Mouse (Mus musculus) E14TG2a.4 (cell line): ENCODE data around the gene Src.

Experiments used
- H3K27me3 ChIP-seq: 2 replicates; pipeline ENCODE4 v1.6.1; 2014; ENCODE audit warnings: low read length, control low read depth; ENCODE audit not compliant: insufficient read depth
- H3K36me3 ChIP-seq: 2 replicates; pipeline ENCODE4 v1.6.1; 2014; ENCODE audit warnings: low read length, control low read depth; ENCODE audit not compliant: insufficient read depth
- H3K4me1 ChIP-seq: replicated peaks from 2 replicates; pipeline ENCODE4 v1.6.1; 2014; ENCODE audit warnings: low read depth, low read length, control low read depth
- H3K4me3 ChIP-seq: replicated peaks from 2 replicates; pipeline ENCODE4 v1.5.1; 2014; ENCODE audit warnings: mild to moderate bottlenecking, low read length
- H3K9me3 ChIP-seq: 2 replicates; pipeline ENCODE4 v1.6.1; 2014; ENCODE audit warnings: low read length, control low read depth
- CTCF ChIP-seq: conservative IDR thresholded peaks from 2 replicates; pipeline ENCODE4 v1.5.1; 2014; ENCODE audit warnings: low read length
- NANOG ChIP-seq: IDR thresholded peaks from 2 replicates; pipeline ENCODE4 v1.6.1; 2014; ENCODE audit warnings: borderline replicate concordance, low read length, mixed read lengths
- POU5F1 ChIP-seq: IDR thresholded peaks from 2 replicates; pipeline ENCODE4 v1.6.1; 2014; ENCODE audit warnings: low read length, borderline replicate concordance

Src gene

GRCm38 (mm10) chr2:157428351-157429139 is 10.3 kb downstream of the Src start:
- TF ChIP-seq POU5F1: no peak
- no peak for TF ChIP-seq NANOG
- TF ChIP-seq CTCF: no peak

GRCm38 (mm10) chr2:157429735-157430134 is 11.5 kb downstream of the Src start:
- peaks cover 64% of the 10 kb centered on the region for H3K36me3 ChIP-seq
- no peaks in the 10 kb centered on the region for H3K9me3 ChIP-seq
- TF ChIP-seq CTCF: no peak
- TF ChIP-seq NANOG: no peak
- TF ChIP-seq POU5F1: no peak
- H3K27me3 ChIP-seq: no peaks in the 10 kb centered on the region
- H3K4me3 ChIP-seq: 0 out of 2 replicates have a peak overlapping the region, but pooled peaks have one; percentile 1
- peaks cover 100% of the 10 kb centered on the region for H3K4me1 ChIP-seq

More at GRCm38 (mm10) chr2:157428351-157429139, 10.3 kb downstream of the Src start:
- Histone ChIP-seq H3K27me3 (no peaks in the 10 kb centered on the region), H3K36me3 (peaks cover 64% of the 10 kb centered on the region), H3K4me1 (peaks cover 92% of the 10 kb centered on the region), H3K4me3 (no peak overlapping the region), H3K9me3 (no peaks in the 10 kb centered on the region)

- Histone ChIP-seq H3K9me3 (no peaks in the 10 kb centered on the region), H3K36me3 (peaks cover 70% of the 10 kb centered on the region), H3K4me1 (peaks cover 100% of the 10 kb centered on the region), H3K4me3 (peak overlapping the region; percentile 61), H3K27me3 (no peaks in the 10 kb centered on the region)
- no peak for TF ChIP-seq NANOG
- no peak for TF ChIP-seq POU5F1
- TF ChIP-seq CTCF: no peak
Measured at GRCm38 (mm10) chr2:157430667-157431429, 12.6 kb downstream of the Src start.

- peaks cover 67% of the 10 kb centered on the region for H3K36me3 ChIP-seq
- H3K27me3 ChIP-seq: no peaks in the 10 kb centered on the region
- TF ChIP-seq NANOG (no peak), CTCF (no peak), POU5F1 (no peak)
- H3K4me3 ChIP-seq: peak overlapping the region; percentile 61
- H3K9me3 ChIP-seq: no peaks in the 10 kb centered on the region
- peaks cover 99% of the 10 kb centered on the region for H3K4me1 ChIP-seq
Measured at GRCm38 (mm10) chr2:157431912-157432311, 13.7 kb downstream of the Src start.

GRCm38 (mm10) chr2:157432476-157432875 is 14.2 kb downstream of the Src start:
- H3K36me3 ChIP-seq: peaks cover 62% of the 10 kb centered on the region

GRCm38 (mm10) chr2:157434041-157434440 is 15.8 kb downstream of the Src start:
- Histone ChIP-seq H3K9me3 (no peaks in the 10 kb centered on the region), H3K4me3 (peak overlapping the region; percentile 61), H3K36me3 (peaks cover 62% of the 10 kb centered on the region), H3K27me3 (no peaks in the 10 kb centered on the region), H3K4me1 (peaks cover 99% of the 10 kb centered on the region)
- TF ChIP-seq CTCF (no peak), NANOG (no peak), POU5F1 (no peak)

More at GRCm38 (mm10) chr2:157432476-157432875, 14.2 kb downstream of the Src start:
- Histone ChIP-seq H3K9me3 (no peaks in the 10 kb centered on the region), H3K27me3 (no peaks in the 10 kb centered on the region), H3K4me3 (peak overlapping the region; percentile 61), H3K4me1 (peaks cover 99% of the 10 kb centered on the region)
- TF ChIP-seq CTCF (no peak), NANOG (no peak), POU5F1 (no peak)

GRCm38 (mm10) chr2:157434497-157434896 is 16.3 kb downstream of the Src start:
- Histone ChIP-seq H3K9me3 (no peaks in the 10 kb centered on the region), H3K27me3 (no peaks in the 10 kb centered on the region), H3K36me3 (peaks cover 62% of the 10 kb centered on the region), H3K4me3 (peak overlapping the region; percentile 61), H3K4me1 (peaks cover 96% of the 10 kb centered on the region)
- TF ChIP-seq NANOG: no peak
- TF ChIP-seq POU5F1: no peak
- TF ChIP-seq CTCF: no peak

GRCm38 (mm10) chr2:157436496-157436895 is 18.3 kb downstream of the Src start:
- Histone ChIP-seq H3K9me3 (peaks cover 9% of the 10 kb centered on the region), H3K4me3 (peak overlapping the region; percentile 66), H3K27me3 (no peaks in the 10 kb centered on the region), H3K36me3 (peaks cover 60% of the 10 kb centered on the region), H3K4me1 (peaks cover 76% of the 10 kb centered on the region)
- TF ChIP-seq CTCF (no peak), POU5F1 (no peak), NANOG (no peak)
